Mouse (Mus musculus) midbrain, embryonic 16.5 days (tissue): Measurements from ENCODE around the gene Evx2. TPM values are rescaled to one million over a fixed set of nuclear protein-coding genes. Genes with fewer than 3 reads are reported as not detected.
A peak's percentile ranks its signal among the peaks of the same experiment; 100 is the strongest.

Source experiments
- ATAC-seq: fragments of 200-750 bp; cut with Nextera tagmentation; 2 replicates; pipeline ENCODE4 v1.8.0; 2017; ENCODE audit warnings: moderate TSS enrichment
- H3K27ac ChIP-seq: fragments of 300-500 bp; sonication (generic); 2 replicates; pipeline ENCODE4 v1.5.1; 2014; ENCODE audit warnings: mild to moderate bottlenecking, low read length, mixed read lengths
- H3K27me3 ChIP-seq: fragments of 300-500 bp; sonication (generic); 2 replicates; pipeline ENCODE4 v1.6.1; 2014; ENCODE audit warnings: low read depth, low read length, mixed read lengths; ENCODE audit not compliant: control insufficient read depth, insufficient read depth
- H3K36me3 ChIP-seq: fragments of 300-500 bp; sonication (generic); 2 replicates; pipeline ENCODE4 v1.6.1; 2014; ENCODE audit warnings: mild to moderate bottlenecking, low read length, moderate library complexity, mixed read lengths; ENCODE audit not compliant: control insufficient read depth, insufficient read depth
- H3K4me1 ChIP-seq: fragments of 300-500 bp; sonication (generic); 2 replicates; pipeline ENCODE4 v1.6.1; 2014; ENCODE audit warnings: mild to moderate bottlenecking, low read length, mixed read lengths; ENCODE audit not compliant: control insufficient read depth, insufficient read depth
- H3K4me2 ChIP-seq: fragments of 300-500 bp; sonication (generic); 2 replicates; pipeline ENCODE4 v1.6.1; 2014; ENCODE audit warnings: mild to moderate bottlenecking, low read length, mixed read lengths
- H3K4me3 ChIP-seq: fragments of 300-500 bp; sonication (generic); 2 replicates; pipeline ENCODE4 v1.5.1; 2014; ENCODE audit warnings: low read depth, mild to moderate bottlenecking, low read length, moderate library complexity, mixed read lengths
- H3K9ac ChIP-seq: fragments of 300-500 bp; sonication (generic); 2 replicates; pipeline ENCODE4 v1.6.1; 2014; ENCODE audit warnings: low read depth, low read length, mixed read lengths
- H3K9me3 ChIP-seq: fragments of 300-500 bp; sonication (generic); replicated peaks from 2 replicates; pipeline ENCODE4 v1.6.1; 2014; ENCODE audit warnings: mild to moderate bottlenecking, low read length, mixed read lengths; ENCODE audit not compliant: control insufficient read depth, poor library complexity, severe bottlenecking
- WGBS: fragments of 180-500 bp; shearing (Covaris S2); extraction: QIAGEN DNeasy Blood & Tissue Kit; methylation state at CpG from one replicate; pipeline ENCODE4 v1.1.7; 2014; 5-methylcytosine and 5-hydroxymethylcytosine counted together
- polyA plus RNA-seq: library from polyadenylated mRNA; unstranded; fragments of >200 nt; fragmentation: Nextera tagmentation; extraction: Ambion mirVana; gene quantifications from 2 replicates; pipeline ENCODE4 v1.2.1, GENCODE M21; 2015

Gene Evx2
- polyA plus RNA-seq = 0.21 and 0.42 TPM in 2 replicates

GRCm38 (mm10) chr2:74659507-74660005, at the start of gene Evx2:
TSS of gene Evx2 (minus strand) at chr2:74659557.
- H3K4me3 ChIP-seq = peak within 1 kb of the TSS; percentile 15; the same call in 1 of the 2 replicates
- H3K36me3 ChIP-seq = no peaks in the 10 kb centered on the region
- peaks cover 8% of the 10 kb centered on the region for H3K4me1 ChIP-seq
- WGBS = 2% methylated on average over 28 of the region's 28 CpGs
- ATAC-seq = no peak
- H3K27ac ChIP-seq = 0 out of 2 replicates have a peak within 1 kb of the TSS, but pooled peaks have one; percentile 15
- H3K9ac ChIP-seq = no peak within 1 kb of the TSS
- no peak within 1 kb of the TSS for H3K4me2 ChIP-seq
- H3K9me3 ChIP-seq = no peaks in the 10 kb centered on the region
- H3K27me3 ChIP-seq = peaks cover 55% of the 10 kb centered on the region

DNA sequence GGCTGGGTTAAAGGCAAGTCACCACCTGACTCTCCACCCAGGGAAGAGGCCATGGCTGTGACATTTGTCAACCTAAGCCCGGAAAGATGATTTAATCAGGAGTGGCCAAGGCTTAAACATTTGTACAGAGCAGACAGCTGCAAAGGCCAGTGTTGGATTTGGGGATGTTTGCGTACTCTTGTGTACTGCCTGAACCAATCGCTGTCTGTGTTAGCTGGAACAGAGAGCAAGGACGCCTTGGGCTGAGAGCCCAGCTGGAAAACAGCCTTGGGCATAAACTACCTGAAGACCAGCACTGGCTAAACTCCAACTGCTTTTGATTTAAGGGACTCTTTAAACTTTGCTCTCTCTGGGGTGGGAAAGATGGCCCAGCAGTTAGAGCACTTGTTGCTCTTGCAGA, 49.3 kb upstream of the Evx2 start:
- H3K9ac ChIP-seq = no peak overlapping the region
- H3K27ac ChIP-seq = no peak overlapping the region
- H3K4me1 ChIP-seq = peaks cover 13% of the 10 kb centered on the region
- no peak for ATAC-seq
- H3K9me3 ChIP-seq = no peaks in the 10 kb centered on the region
- H3K27me3 ChIP-seq = peaks cover 69% of the 10 kb centered on the region
- H3K36me3 ChIP-seq = no peaks in the 10 kb centered on the region
- 7% methylated on average over 4 of the region's 4 CpGs for WGBS
- no peak overlapping the region for H3K4me3 ChIP-seq
- H3K4me2 ChIP-seq = no peak overlapping the region

- Histone ChIP-seq H3K9ac (no peak overlapping the region), H3K27me3 (peaks cover 70% of the 10 kb centered on the region), H3K9me3 (no peaks in the 10 kb centered on the region), H3K4me1 (peaks cover 13% of the 10 kb centered on the region), H3K4me3 (no peak overlapping the region), H3K4me2 (no peak overlapping the region), H3K27ac (no peak overlapping the region), H3K36me3 (no peaks in the 10 kb centered on the region)
- no peak for ATAC-seq
- WGBS = 5% methylated on average over 7 of the region's 7 CpGs
Observed at GRCm38 (mm10) chr2:74707599-74707998, 48.2 kb upstream of the Evx2 start.

- Histone ChIP-seq H3K36me3 (no peaks in the 10 kb centered on the region), H3K4me2 (no peak overlapping the region), H3K27me3 (peaks cover 66% of the 10 kb centered on the region), H3K9ac (no peak overlapping the region), H3K9me3 (no peaks in the 10 kb centered on the region), H3K4me1 (peaks cover 7% of the 10 kb centered on the region), H3K27ac (no peak overlapping the region), H3K4me3 (no peak overlapping the region)
- no peak for ATAC-seq
- WGBS = 1% methylated on average over 13 of the region's 13 CpGs
Observed at GRCm38 (mm10) chr2:74706393-74706960, 47.1 kb upstream of the Evx2 start.

GRCm38 (mm10) chr2:74705467-74706089, 46.2 kb upstream of the Evx2 start:
- no peaks in the 10 kb centered on the region for H3K9me3 ChIP-seq
- no peaks in the 10 kb centered on the region for H3K36me3 ChIP-seq
- WGBS = 1% methylated on average over 46 of the region's 85 CpGs
- no peak for ATAC-seq
- H3K4me3 ChIP-seq = peak overlapping the region; percentile 17
- no peak overlapping the region for H3K27ac ChIP-seq
- peaks cover 68% of the 10 kb centered on the region for H3K27me3 ChIP-seq
- H3K9ac ChIP-seq = no peak overlapping the region
- peaks cover 7% of the 10 kb centered on the region for H3K4me1 ChIP-seq
- H3K4me2 ChIP-seq = peak overlapping the region; percentile 46

DNA sequence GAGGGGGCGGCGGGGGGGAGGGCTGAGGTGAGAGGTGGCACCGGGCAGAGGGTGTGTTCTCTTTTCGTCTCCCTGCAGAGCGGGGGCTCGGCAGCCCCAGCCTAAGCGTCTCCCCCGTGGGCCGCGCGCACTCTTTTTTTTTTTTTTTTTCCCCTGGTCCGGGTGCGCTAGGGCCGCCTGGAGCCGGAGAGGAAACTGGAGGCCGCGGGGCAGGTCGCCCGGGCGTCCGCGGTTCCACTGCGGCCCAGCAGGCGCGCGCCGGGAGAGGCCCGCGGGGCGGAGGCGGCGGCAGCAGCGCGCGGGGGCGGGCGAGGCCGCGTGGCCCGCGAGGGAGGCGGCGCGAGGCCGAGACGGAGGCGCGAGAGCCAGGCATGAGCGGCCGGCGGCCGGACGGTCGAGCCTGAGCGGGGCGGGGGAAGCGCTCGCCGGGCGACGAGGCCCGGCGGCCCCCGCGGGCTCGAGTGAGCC, 45.7 kb upstream of the Evx2 start:
- no peak for ATAC-seq
- peak overlapping the region; percentile 46 for H3K4me2 ChIP-seq
- H3K9ac ChIP-seq = no peak overlapping the region
- H3K4me3 ChIP-seq = peak overlapping the region; percentile 17
- WGBS = 1% methylated on average over 31 of the region's 66 CpGs
- H3K9me3 ChIP-seq = no peaks in the 10 kb centered on the region
- no peaks in the 10 kb centered on the region for H3K36me3 ChIP-seq
- peaks cover 7% of the 10 kb centered on the region for H3K4me1 ChIP-seq
- H3K27me3 ChIP-seq = peaks cover 68% of the 10 kb centered on the region
- H3K27ac ChIP-seq = no peak overlapping the region

DNA sequence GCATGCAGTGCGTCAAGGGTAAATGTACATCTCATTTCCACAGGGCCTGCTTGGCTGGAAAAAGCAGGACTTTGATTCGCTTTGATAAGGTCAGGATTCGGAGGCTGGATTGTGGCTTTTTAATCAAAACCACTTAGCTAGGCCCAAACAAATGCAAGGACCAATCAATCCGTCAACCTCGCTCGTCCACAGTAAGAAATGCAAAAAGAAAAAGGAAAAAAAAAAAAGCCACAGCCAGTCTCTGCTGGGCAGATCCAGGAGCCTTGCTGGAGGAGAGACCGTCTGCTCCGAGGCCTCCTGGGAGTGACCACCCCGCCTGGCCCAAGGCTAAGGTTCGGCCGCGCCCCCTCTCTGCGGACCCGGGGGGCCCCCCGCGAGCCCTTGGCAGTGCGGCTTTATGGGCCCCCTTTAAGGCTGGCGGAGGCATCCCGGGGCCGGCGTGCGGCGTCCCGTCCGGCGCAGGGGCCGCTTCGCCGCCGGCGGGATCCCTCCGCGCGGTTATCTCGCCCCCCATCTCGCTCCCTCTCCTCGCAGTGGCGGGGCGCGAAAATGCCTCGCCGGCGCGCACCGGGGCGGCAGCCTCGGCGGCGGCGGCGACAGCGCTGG, 45.1 kb upstream of the Evx2 start, which contains the start of gene Hoxd8:
Hoxd8 (plus strand) TSS at position 223 of the 606 bp plus-strand sequence.
- no peak within 1 kb of the TSS for H3K9ac ChIP-seq

GRCm38 (mm10) chr2:74703720-74704392, 44.5 kb upstream of the Evx2 start:
- peaks cover 7% of the 10 kb centered on the region for H3K4me1 ChIP-seq
- no peak overlapping the region for H3K4me3 ChIP-seq
- no peak overlapping the region for H3K4me2 ChIP-seq
- H3K9me3 ChIP-seq = no peaks in the 10 kb centered on the region
- H3K27me3 ChIP-seq = peaks cover 63% of the 10 kb centered on the region
- no peak overlapping the region for H3K27ac ChIP-seq
- no peak for ATAC-seq
- WGBS = 1% methylated on average over 26 of the region's 26 CpGs
- H3K36me3 ChIP-seq = no peaks in the 10 kb centered on the region
- H3K9ac ChIP-seq = no peak overlapping the region

More for the DNA sequence above, 45.1 kb upstream of the Evx2 start, which contains the start of gene Hoxd8:
- Histone ChIP-seq H3K36me3 (no peaks in the 10 kb centered on the region), H3K9me3 (no peaks in the 10 kb centered on the region), H3K27me3 (peaks cover 68% of the 10 kb centered on the region), H3K27ac (no peak within 1 kb of the TSS), H3K4me3 (peak within 1 kb of the TSS; percentile 17), H3K4me2 (peak within 1 kb of the TSS; percentile 46), H3K4me1 (peaks cover 7% of the 10 kb centered on the region)
- no peak for ATAC-seq
- WGBS = under 1% methylated on average over 35 of the region's 52 CpGs
